Mouse (Mus musculus) left cerebral cortex, adult 9 months (tissue): ENCODE data around the gene Gcnt3.
A peak's percentile ranks its signal among the peaks of the same experiment; 100 is the strongest.
"Not testable (repeated sequence)": the region's sequence is repeated elsewhere in the genome, so short reads cannot be mapped to it uniquely, and the experiment has no call there.

Experiments
- DNase-seq, 2 experiments: peaks; one replicate each; pipeline ENCODE4 v3.0.0; 2022; ENCODE audit warnings: low spot score in 2 of 2

The Gcnt3 gene

DNA sequence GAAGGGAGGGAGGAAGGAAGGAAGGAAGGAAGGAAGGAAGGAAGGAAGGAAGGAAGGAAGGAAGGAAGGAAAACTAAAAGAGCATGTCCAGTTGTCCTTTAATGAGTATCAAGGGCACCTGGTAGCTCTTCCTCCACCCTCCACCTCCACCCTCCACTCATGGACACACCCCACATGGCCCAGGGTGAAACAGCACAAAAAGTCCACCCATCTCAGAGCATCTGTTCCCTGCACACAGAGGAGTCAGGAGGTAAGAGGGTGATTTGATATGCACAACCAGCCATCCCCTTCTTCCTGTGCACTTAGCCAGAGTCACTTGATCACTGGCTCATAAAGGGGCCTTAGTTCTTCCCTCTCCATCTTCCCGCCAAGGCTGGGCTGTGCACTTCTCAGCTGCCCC is 5.0 kb upstream of the Gcnt3 start:
- no peak for DNase-seq

DNA sequence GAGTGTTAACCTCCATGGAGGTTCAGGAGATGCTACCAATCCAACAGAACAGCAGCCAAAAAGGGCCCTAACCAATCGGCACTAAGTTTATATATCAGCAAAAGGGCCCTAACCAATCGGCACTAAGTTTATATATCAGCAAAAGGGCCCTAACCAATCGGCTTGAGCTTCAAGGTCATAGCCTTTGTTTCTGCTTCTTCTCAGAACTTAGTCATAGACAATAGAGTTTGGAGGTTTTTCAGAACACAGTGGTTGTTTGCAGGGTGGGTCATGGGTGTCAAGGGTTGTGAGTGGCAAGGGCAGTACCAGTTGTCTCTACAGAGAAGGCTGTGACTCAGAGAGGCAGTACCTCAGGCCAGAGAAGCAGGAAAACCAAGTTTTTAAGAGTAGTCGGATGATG is 4.2 kb upstream of the Gcnt3 start:
- no peak for DNase-seq

DNA sequence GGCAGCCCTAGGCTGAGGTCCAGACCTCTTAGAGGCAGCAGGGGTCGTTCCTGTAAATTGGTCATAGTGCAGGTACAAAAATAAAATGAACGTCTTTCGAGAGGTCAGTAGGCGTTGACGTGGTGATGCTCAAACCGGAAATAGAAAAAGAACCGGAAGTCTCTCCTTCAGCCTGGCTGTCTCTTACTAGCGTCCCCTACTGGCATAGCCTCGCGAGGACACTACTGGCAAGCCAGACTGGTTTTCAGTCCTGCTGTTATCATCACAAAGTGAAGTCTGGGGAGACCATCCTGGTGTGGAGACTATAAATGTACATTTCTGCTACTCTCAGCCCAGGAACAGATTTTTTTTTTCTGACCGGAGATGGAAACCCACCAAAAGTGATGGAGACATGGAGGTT is 2.7 kb upstream of the Gcnt3 start:
- DNase-seq: no peak

DNA sequence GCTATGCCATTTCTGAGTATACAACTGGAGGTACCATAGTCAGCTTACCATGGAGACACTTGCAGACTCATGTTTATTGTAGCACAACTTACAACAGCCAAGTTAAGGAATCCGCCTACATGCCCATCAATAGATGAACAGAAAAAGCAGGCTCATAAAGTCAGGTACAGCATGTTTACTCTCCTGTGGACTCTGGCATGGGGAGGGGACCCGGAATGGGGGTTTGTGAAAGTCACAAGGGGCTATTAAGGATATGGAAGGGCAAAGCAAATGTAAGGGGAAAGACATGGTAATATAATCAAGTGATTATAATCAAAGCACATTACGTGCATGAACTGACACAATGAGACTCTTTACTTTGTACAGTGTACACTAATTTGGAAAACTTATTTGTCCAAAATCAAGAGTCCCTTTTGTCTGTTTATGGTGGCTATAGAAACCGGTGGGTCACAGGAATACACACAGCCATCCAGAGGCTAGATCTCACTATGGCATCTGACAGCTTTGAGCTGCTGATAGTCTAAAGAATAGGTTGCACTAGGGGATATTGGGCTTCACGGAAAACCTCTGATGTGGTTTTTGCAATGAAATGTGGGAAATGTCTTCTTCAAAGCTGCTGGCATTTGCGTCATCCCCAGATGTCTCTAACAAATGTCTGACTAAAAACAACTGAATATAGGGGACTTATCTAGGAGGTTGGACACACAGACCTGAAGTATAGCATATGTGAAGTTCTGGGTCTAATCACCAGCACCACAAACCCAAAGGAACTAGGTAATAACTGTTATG is 1.9 kb upstream of the Gcnt3 start:
- no peak for DNase-seq

DNA sequence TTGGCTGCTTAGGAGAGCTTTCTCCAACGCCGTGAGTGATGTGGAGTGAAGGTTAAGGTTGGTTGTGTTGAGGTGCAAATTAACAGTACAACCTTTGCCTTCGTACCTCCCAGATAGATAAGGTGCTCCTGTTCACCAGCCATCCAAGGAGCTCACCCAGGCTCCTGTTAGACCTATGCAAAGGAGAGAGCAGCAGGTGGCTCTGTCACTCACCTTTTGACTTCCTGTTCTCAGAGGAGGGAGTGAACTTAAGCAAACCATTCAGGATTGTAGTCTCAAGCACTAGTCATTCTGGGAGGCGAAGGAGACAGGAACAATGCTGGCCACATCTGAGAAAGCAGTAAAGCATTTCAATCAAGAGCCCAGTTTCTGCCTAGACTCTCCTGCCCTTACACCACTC is 1.2 kb downstream of the Gcnt3 start:
- no peak for DNase-seq

DNA sequence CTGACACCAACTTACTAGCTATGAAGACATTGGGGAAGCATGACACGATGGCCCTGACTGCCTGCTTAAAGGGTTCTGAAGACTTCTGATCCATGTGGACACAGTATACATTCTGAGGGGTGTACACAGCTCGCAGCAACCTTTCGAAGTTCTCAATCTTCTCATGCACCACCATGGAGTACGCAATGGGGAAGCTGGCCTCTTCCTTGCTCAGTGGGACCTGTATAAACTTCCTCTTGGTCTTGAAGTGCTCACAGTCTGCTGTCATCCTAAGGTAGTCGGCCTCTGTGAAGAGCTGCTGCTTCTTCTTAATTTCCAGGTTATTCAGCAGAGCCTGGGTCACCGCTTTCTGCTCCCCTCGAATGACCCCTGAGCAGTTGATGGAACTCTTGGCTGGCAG is 3.2 kb downstream of the Gcnt3 start:
- no peak for DNase-seq

DNA sequence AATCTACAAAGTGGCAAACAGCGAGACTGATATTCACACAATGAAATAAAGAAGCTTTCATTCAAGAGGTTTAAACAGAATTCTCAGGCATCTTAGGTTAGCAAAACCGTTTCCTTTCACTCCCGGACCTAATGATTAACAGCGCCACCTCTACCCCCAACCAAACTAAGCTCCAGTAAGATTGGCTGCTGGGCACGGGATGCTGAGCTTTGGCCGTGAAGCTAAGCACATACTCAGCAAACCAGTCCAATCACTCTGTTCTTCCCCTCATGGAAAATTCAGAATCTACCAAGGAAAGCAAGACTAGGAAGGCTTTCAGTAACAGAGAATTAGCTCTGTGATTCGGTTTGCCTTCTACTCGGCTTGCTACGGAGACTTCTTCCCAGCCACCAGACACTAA is 4.8 kb downstream of the Gcnt3 start:
- no peak for DNase-seq

DNA sequence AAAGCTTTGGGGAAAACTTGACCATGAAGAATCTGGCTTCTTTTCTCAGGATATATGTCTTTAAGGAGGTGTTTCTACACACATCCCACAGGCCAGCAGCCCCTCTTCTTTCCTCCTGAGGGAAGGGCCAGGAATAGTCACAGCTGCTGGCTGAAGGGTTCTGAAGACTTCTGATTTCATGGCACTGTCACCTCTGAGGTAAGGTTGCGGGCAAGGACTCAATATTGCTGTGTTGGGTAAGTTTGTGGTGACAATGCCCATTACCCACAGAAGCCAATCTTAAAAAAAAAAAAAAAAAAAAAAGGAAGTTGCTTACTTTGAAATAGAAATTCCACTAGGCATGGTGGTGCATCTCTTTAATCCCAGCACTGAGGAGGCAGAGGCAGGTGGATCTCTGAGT is 5.7 kb downstream of the Gcnt3 start:
- no peak for DNase-seq

DNA sequence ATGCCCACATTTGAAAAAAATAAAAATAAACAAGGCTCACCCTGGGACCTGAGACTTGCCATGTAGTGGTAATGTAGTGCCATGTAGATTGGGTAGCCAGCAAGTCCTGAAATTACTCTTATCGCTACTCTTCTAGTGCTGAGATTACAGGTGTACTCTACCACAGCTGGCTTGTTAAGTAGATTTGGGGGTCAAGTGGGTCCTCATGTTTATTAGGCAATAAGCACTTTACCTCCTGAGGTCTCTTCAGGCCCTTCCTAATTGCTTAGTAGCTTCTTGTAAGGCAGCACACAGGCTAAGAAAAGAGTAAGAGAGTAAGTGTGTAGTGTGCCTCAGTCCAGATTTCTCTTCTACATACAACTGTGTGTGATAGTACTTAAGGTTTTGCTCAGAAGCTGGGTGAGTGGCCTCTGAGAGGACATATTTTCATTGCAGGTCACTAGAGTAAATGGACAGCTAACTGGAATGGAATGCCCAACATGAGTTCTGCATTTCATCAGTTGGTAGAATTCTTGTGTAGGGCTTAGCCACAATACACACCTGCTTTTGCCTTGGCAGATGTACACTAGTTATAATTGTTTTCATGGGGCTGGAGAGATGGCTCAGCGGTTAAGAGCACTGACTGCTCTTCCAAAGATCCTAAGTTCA is 12.4 kb downstream of the Gcnt3 start:
- DNase-seq: no peak

DNA sequence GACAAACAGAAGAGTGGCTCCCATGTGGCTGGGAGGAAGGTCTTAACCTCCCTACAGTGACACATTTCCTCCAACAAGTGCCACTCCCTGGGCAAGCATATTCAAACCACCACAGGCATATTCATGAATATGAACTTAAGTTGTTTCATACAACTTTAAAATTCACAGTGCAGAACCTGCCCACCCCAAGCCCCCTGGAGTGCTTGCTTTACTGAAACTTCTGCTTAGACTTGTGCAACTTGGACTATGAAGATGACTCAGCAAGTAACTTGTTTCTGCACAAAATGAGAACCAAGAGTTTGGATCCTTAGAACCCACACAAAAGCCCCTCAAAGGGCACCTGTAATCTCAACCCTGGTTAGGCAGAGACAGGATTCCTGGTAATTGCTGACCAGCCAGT is 13.2 kb downstream of the Gcnt3 start:
- DNase-seq: no peak

DNA sequence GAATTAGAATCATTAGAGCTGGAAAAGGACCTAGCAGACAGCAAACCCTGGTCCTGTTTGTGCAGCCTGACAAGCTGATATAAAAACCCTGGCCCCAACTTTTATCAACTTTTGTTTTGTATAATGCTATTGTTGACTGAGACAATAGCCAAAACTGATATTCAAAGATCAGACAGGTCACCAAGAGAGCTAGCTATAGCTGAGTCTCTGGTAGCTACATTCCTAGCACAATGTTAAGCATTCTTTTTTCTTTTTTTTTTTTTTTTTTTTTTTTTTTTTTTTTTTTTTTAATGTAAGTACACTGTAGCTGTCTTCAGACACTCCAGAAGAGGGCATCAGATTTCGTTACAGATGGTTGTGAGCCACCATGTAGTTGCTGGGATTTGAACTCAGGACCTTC is 14.3 kb downstream of the Gcnt3 start:
- not testable (repeated sequence) for DNase-seq

DNA sequence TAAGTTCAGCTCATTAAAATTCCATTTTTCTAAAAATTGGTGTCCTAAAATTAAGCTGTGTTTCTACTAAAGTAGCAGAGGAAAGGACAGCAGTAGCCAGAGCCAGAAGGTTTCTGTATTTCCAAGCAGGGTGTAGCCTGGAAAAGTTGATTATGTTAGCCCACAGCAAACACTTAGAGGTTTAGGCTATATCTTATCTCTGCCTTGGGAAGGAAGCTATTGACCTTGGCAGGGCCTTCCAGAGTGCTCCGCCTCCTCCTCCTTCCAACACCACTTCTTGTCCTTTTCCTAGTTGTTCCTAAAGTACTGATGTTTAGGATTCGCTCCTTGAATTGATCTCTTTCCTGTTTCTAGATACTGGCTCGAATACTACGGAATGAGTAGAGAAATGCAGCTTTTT is 15.8 kb downstream of the Gcnt3 start:
- no peak for DNase-seq

DNA sequence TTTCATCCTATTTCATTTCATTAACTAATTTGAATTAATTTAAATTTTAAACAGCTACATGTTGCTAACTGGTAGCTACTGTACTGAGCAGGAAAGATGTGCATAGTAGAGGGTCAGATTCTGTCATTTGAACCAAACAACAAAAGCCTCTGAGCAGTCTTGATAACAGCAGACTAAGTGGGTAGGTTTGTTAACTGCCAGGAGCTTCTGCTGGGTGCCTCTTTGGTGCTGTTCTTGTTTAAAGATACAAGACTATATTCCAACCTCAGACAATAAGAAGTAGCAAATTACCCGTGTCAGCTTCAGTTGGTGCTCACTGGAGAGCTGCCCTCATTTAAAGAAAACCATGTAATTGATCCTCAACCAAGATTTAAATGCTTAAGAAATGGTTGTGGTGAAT is 16.3 kb downstream of the Gcnt3 start:
- no peak for DNase-seq

DNA sequence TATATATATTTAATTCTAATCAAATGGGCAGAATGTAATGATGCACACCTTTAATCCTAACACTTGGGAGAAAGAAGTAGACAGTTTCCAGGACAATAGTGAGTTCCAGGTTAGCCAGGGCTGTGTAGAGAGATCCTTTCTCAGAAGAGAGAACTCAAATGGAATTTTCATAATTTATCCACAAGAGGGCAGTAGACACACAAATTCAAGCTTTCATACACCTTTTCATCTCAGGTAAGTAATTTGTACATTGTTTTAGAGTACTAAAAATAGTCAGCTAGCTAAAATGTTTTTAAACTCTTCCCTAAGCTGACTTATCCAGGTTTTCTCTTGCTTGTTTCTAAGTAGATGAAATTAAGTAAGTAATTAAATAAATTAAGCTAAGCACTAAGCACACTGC is 19.0 kb downstream of the Gcnt3 start:
- no peak for DNase-seq

DNA sequence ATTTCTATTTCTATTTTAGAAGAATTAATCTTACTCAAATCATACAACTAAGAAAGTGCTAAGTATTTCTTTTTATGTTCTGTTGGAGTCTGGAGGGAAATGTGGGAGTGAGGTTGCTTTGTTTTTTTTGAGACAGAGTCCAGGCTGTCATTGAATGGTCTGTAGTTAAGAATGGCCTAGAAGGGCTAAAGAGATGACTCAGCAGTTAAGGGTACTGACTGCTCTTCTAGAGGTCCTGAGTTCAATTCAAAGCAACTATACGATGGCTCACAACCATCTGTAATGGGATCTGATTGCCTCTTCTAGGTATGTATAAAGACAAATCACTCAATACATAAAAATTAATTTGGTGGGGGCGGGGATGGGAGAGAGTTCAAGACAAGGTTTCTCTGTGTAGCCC is 22.3 kb downstream of the Gcnt3 start:
- DNase-seq: no peak

DNA sequence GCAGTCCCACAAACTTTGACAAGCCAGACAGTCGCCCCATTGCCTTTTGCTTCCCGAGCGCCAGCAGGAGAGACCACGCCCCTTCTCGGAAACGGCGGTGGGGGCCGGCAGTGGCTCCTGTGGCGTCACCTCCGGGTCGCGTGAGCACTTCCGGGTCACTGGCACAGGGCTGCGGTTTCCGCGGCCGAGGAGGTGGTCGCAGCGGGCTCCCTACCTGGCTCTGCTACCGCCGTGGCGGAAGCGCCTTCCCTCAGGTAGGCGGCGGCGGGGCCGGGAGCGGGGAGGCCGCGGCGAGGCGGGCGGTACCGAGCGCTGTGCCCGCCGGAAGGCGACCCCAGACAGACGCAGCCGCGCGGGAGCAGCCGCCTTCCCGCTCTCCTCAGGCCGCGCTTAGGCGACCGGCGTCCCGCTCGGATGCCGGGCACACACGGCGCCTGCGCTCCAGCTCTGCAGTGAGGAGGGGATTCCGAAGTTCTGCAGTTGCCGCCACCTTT is 25.4 kb downstream of the Gcnt3 start, which contains the start of gene Gtf2a2:
Gene Gtf2a2, plus strand, starts transcription at position 143 of the 494 bp plus-strand sequence.
- peak; percentile 65 to 89 for DNase-seq

DNA sequence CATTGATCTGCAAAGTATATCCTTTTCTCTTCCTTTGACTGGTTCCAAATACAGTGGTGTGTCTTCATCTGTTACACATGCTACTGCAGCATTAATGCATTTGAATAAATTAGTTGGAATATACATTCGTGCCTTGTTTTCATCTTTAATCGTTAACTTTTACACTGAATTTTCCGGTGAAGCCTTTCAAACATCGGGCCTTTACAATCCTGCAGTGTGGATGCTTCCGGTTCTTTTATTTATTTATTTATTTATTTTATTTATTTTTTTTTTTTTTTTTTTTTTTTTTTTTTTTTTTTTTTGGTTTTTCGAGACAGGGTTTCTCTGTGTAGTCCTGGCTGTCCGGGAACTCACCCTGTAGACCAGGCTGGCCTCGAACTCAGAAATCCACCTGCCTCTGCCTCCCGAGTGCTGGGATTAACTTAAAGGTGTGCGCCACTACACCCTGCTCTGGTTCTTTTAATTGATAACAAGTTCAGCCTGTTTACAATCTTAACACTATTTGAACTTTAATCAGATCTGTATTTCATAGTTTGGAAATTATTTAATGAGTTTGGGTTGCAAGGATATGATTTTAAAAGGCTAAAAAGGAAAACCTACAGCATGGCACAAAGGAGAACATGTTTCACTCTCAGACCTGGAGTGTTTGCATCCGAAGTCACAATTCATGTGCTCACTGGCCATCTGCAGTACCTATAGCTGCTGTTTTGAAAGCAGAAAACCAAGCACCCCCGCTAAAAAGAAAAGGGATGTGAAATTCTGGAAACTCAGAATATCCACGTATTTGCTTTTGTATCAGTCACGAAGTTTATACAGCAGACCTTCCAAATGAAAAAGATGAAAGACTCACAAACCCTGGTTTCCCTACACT is 26.1 kb downstream of the Gcnt3 start:
- DNase-seq: no peak

DNA sequence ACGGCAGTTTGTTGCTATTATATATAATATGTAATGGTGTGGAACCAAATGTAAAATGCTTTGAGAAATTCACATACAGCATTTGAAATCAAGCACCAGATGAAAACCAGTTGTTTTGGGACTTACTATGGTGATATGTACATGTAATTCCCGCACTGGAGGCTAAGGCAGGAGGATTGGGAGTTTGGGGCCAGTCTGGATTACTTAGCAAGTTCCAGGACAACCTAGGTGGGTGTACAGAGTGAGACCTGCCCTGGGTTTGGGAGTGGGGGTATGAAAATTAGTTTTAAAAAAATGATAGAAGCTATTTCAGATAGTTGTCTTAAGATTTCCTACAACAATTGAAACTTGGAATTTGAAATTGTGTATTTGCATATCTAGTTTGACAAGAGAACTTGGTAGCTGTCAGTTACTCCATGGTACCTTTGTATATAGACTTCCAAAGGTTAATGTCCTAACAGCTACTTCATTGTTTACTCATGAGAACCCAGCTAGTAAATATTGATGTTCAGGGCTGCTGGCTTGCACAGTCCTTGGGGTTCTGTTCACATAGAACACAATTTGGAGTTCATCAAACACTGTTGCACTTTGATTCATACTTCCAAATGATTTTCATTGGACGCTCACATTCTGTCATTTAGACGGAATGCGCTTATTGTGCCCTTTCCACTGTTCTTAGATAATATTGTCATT is 27.0 kb downstream of the Gcnt3 start:
- no peak for DNase-seq

DNA sequence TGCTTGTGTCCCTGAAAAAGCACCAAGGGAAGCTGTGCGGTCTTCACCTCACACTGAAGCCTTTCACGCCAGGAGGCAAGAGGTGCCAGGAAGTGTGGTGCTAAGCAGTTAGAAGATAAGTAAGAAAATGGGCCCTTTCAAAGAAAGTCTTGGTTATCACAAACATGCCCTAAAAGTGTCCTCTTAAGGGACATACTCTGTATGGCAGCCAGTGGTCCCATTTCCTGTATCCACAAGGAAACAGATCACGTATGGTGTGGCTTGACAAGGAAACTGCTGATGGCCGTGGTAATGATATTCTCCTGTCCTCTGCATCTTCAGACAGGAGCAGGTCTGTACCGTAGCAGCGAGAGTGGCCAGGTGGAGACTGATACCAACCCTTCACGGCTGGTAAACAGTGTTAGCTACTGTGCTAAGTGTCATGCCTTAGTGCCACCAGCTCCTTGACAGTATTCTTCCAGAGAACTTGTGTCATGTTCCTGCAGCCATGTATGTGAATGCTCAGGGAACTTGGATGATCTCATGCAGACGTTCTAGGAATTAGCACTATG is 28.1 kb downstream of the Gcnt3 start:
- DNase-seq: no peak

DNA sequence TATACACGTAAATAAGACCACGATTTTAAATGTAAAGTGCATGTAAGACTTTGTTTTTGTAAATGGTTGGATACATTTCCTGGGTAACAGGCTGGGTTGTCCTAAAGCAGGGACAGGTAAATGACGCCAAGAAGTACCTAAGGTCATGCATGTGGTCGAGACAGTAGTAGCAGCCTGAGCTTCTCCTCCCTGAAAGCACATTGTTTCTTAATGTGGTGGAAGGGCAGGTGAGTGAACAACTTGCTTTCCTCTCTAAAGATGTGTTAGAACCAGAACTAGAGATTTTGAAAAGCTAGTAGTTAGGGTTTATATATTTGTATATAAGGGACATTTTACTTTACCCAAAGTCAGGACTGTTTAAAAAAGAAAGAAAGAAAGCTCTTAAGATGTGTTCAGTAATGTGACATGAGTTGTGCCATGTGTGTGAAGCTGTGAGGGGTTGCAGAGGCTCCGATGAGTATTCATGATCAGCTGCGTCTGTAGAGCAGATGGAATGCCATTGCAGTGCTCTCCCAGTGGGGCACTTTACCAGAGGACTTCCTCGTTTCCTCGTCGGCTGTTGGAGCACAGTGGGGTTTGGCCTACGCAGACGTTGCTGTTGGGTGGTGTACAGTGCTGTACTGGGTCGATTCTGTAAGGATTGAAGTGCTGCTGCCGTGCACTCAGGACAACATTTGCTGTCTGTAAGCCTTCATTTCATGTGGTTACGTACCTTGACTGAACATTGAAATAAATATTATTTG is 30.2 kb downstream of the Gcnt3 start:
- DNase-seq: no peak

DNA sequence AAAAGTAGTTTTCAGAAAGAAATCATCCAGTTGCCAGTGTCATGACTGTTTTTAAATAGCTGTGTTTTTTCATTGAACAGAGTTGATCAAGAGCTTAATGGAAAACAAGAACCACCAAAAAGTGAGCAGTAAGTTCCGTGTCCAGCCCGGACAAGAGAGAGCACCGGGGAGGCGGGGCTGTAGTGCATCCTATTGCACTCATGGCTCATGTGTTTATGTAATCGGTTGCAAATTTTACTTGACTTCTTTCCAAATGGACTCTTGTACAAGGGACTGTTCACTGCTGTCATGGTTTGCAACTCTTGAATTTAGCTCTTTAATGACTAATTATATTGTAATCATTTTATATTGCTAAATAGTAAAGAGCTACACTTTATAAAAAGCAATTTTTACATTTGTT is 30.9 kb downstream of the Gcnt3 start:
- no peak for DNase-seq
